Mouse (Mus musculus): Measurements from ENCODE around the gene Khdc1c.

GRCm38 (mm10) chr1:21349341-21349740 is 18.8 kb upstream of the Khdc1c start, which contains the start of gene Khdc1a:
- TF ChIP-seq CTCF (conservative IDR thresholded peaks at IDR 0.05 in 1 of 2, IDR thresholded peaks at IDR 0.05 in 1 of 2; ENCODE audit: low read depth in 2 of 2, low read length in 2 of 2) (no peak), ZKSCAN1 (IDR thresholded peaks at IDR 0.05; ENCODE audit: borderline replicate concordance, low read depth, low read length) (no peak), EP300 (IDR thresholded peaks at IDR 0.05; ENCODE audit: low read length) (no peak), USF1 (IDR thresholded peaks at IDR 0.05; ENCODE audit: low read depth, low read length) (no peak), POLR2A (IDR thresholded peaks at IDR 0.05; ENCODE audit: low read depth, low read length) (no peak), JUN (IDR thresholded peaks at IDR 0.05; ENCODE audit: insufficient read depth, low read depth, low read length) (no peak), POLR2AphosphoS2 (IDR thresholded peaks at IDR 0.05; ENCODE audit: low read depth, low read length) (no peak), MAX (IDR thresholded peaks at IDR 0.05; ENCODE audit: low read length) (no peak), RAD21 (IDR thresholded peaks at IDR 0.05; ENCODE audit: low read depth, low read length) (no peak), IRF4 (IDR thresholded peaks at IDR 0.05; ENCODE audit: low read depth, low read length) (no peak), ZMIZ1 (IDR thresholded peaks at IDR 0.05; ENCODE audit: low read depth, low read length) (no peak), BHLHE40 (IDR thresholded peaks at IDR 0.05; ENCODE audit: low read depth, low read length) (no peak)

Data from CH12.LX (cell line).